Mouse (Mus musculus): ENCODE results near the gene Itih5. TPM values are rescaled to one million over a fixed set of nuclear protein-coding genes. Genes with fewer than 3 reads are reported as not detected.

The Itih5 gene
- total and polyA plus RNA-seq, 2 experiments, result 4.6 to 7.4 TPM

GRCm38 (mm10) chr2:10147176-10147575 is 6.2 kb upstream of the Itih5 start:
- DNase-seq (ENCODE audit: extremely low read depth, low read depth, low spot score), result peak; percentile 69
- WGBS, result 35% methylated on average over 8 of the region's 8 CpGs
- H3K4me3 ChIP-seq (ENCODE audit: insufficient read depth, low read depth, low read length), result no peak overlapping the region
- no peaks in the 10 kb centered on the region for H3K36me3 ChIP-seq (ENCODE audit: control insufficient read depth, insufficient read depth, low read length)
- H3K79me2 ChIP-seq (ENCODE audit: control insufficient read depth, insufficient read depth, low read length), result no peaks in the 10 kb centered on the region
- H3K27ac ChIP-seq (replicated peaks; ENCODE audit: insufficient read depth, low read depth, low read length), result no peak overlapping the region
- H3K9ac ChIP-seq (ENCODE audit: low read depth, low read length), result no peak overlapping the region
- TF ChIP-seq POLR2A (IDR thresholded peaks at IDR 0.05; ENCODE audit: extremely low read depth, insufficient read depth, low read length) (no peak), CTCF (IDR thresholded peaks at IDR 0.05; ENCODE audit: low read depth, low read length) (no peak)
- H3K27me3 ChIP-seq (ENCODE audit: control insufficient read depth, insufficient read depth, low read length), result no peaks in the 10 kb centered on the region
- no peaks in the 10 kb centered on the region for H3K4me1 ChIP-seq (ENCODE audit: control insufficient read depth, insufficient read depth, low read length)

- Histone ChIP-seq H3K36me3 (ENCODE audit: control insufficient read depth, insufficient read depth, low read length) (no peaks in the 10 kb centered on the region), H3K4me1 (ENCODE audit: control insufficient read depth, insufficient read depth, low read length) (0 out of 2 replicates have a peak, but pooled peaks cover 2% of the 10 kb centered on the region), H3K27ac (replicated peaks; ENCODE audit: insufficient read depth, low read depth, low read length) (peak overlapping the region; percentile 33; the same call in 1 of the 2 replicates), H3K27me3 (ENCODE audit: control insufficient read depth, insufficient read depth, low read length) (no peaks in the 10 kb centered on the region), H3K9ac (ENCODE audit: low read depth, low read length) (no peak overlapping the region), H3K4me3 (ENCODE audit: insufficient read depth, low read depth, low read length) (no peak overlapping the region), H3K79me2 (ENCODE audit: control insufficient read depth, insufficient read depth, low read length) (no peaks in the 10 kb centered on the region)
- TF ChIP-seq CTCF (IDR thresholded peaks at IDR 0.05; ENCODE audit: low read depth, low read length), result no peak
- WGBS, result 42% methylated on average over 5 of the region's 5 CpGs
- no peak for DNase-seq (ENCODE audit: extremely low read depth, low read depth, low spot score)
These were observed 781 bp upstream of the Itih5 start for GRCm38 (mm10) chr2:10152590-10152989.

GRCm38 (mm10) chr2:10157184-10157583 is 3.8 kb downstream of the Itih5 start:
- Histone ChIP-seq H3K27ac (replicated peaks; ENCODE audit: insufficient read depth, low read depth, low read length) (no peak overlapping the region), H3K4me1 (ENCODE audit: control insufficient read depth, insufficient read depth, low read length) (0 out of 2 replicates have a peak, but pooled peaks cover 2% of the 10 kb centered on the region), H3K79me2 (ENCODE audit: control insufficient read depth, insufficient read depth, low read length) (no peaks in the 10 kb centered on the region), H3K27me3 (ENCODE audit: control insufficient read depth, insufficient read depth, low read length) (no peaks in the 10 kb centered on the region), H3K4me3 (ENCODE audit: insufficient read depth, low read depth, low read length) (no peak overlapping the region), H3K9ac (ENCODE audit: low read depth, low read length) (no peak overlapping the region), H3K36me3 (ENCODE audit: control insufficient read depth, insufficient read depth, low read length) (no peaks in the 10 kb centered on the region)
- no peak for TF ChIP-seq CTCF (IDR thresholded peaks at IDR 0.05; ENCODE audit: low read depth, low read length)
- TF ChIP-seq POLR2A (IDR thresholded peaks at IDR 0.05; ENCODE audit: extremely low read depth, insufficient read depth, low read length), result no peak
- no peak for DNase-seq (ENCODE audit: extremely low read depth, low read depth, low spot score)
- 89% methylated on average over 10 of the region's 10 CpGs for WGBS

DNA sequence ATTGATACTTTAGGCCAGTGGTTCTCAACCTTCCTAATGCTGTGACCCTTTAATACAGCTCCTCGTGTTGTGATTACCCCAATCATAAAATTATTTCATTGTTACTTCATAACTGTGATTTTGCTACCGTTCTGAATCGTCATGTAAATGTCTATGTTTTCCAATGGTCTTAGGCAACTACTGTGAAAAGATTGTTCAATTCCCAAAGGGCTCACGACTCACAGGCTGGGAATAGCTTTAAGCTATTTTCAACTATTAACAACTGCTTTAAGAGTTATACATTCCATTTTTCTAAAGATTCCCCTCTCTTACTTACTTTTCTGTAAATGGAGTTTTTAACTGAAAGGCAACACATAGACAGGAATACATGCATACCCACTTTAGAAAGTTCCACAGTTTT is 8.6 kb downstream of the Itih5 start:
- H3K36me3 ChIP-seq (ENCODE audit: control insufficient read depth, insufficient read depth, low read length), result no peaks in the 10 kb centered on the region
- no peak overlapping the region for H3K4me3 ChIP-seq (ENCODE audit: insufficient read depth, low read depth, low read length)
- no peak overlapping the region for H3K27ac ChIP-seq (replicated peaks; ENCODE audit: insufficient read depth, low read depth, low read length)
- TF ChIP-seq CTCF (IDR thresholded peaks at IDR 0.05; ENCODE audit: low read depth, low read length) (no peak), POLR2A (IDR thresholded peaks at IDR 0.05; ENCODE audit: extremely low read depth, insufficient read depth, low read length) (no peak)
- no peaks in the 10 kb centered on the region for H3K4me1 ChIP-seq (ENCODE audit: control insufficient read depth, insufficient read depth, low read length)
- no peak for DNase-seq (ENCODE audit: extremely low read depth, low read depth, low spot score)
- no peaks in the 10 kb centered on the region for H3K79me2 ChIP-seq (ENCODE audit: control insufficient read depth, insufficient read depth, low read length)
- no peaks in the 10 kb centered on the region for H3K27me3 ChIP-seq (ENCODE audit: control insufficient read depth, insufficient read depth, low read length)
- 90% methylated on average over 4 of the region's 4 CpGs for WGBS
- H3K9ac ChIP-seq (ENCODE audit: low read depth, low read length), result no peak overlapping the region

GRCm38 (mm10) chr2:10166635-10167034 is 13.3 kb downstream of the Itih5 start:
- no peak overlapping the region for H3K4me3 ChIP-seq (ENCODE audit: insufficient read depth, low read depth, low read length)
- H3K27me3 ChIP-seq (ENCODE audit: control insufficient read depth, insufficient read depth, low read length), result no peaks in the 10 kb centered on the region
- no peak overlapping the region for H3K27ac ChIP-seq (replicated peaks; ENCODE audit: insufficient read depth, low read depth, low read length)
- H3K9ac ChIP-seq (ENCODE audit: low read depth, low read length), result no peak overlapping the region
- no peaks in the 10 kb centered on the region for H3K4me1 ChIP-seq (ENCODE audit: control insufficient read depth, insufficient read depth, low read length)
- no peak for DNase-seq (ENCODE audit: extremely low read depth, low read depth, low spot score)
- H3K36me3 ChIP-seq (ENCODE audit: control insufficient read depth, insufficient read depth, low read length), result no peaks in the 10 kb centered on the region
- no peak for TF ChIP-seq CTCF (IDR thresholded peaks at IDR 0.05; ENCODE audit: low read depth, low read length)
- TF ChIP-seq POLR2A (IDR thresholded peaks at IDR 0.05; ENCODE audit: extremely low read depth, insufficient read depth, low read length), result no peak
- H3K79me2 ChIP-seq (ENCODE audit: control insufficient read depth, insufficient read depth, low read length), result no peaks in the 10 kb centered on the region
- 76% methylated on average over 6 of the region's 6 CpGs for WGBS

DNA sequence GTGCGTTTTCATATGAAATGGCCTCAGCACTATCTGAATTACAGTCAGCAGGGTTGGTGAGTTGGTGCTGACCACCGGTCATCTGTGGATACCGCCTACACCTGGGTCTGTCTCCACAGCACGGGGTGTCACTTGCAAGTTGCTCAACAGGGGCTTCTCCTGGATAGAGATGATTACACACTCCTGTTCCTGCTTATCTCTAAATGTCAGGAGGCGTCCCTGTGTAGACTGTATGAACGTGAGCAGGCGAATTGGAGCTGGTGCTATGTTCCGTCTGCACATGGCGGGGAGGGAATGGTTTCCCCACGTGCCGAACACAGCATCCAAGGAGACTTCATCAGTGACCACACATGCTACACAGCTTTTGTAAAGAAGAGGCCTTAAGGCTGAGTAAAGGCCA is 13.9 kb downstream of the Itih5 start:
- TF ChIP-seq CTCF (IDR thresholded peaks at IDR 0.05; ENCODE audit: low read depth, low read length) (no peak), POLR2A (IDR thresholded peaks at IDR 0.05; ENCODE audit: extremely low read depth, insufficient read depth, low read length) (no peak)
- no peaks in the 10 kb centered on the region for H3K27me3 ChIP-seq (ENCODE audit: control insufficient read depth, insufficient read depth, low read length)
- H3K9ac ChIP-seq (ENCODE audit: low read depth, low read length), result no peak overlapping the region
- no peaks in the 10 kb centered on the region for H3K79me2 ChIP-seq (ENCODE audit: control insufficient read depth, insufficient read depth, low read length)
- H3K4me1 ChIP-seq (ENCODE audit: control insufficient read depth, insufficient read depth, low read length), result no peaks in the 10 kb centered on the region
- no peak overlapping the region for H3K27ac ChIP-seq (replicated peaks; ENCODE audit: insufficient read depth, low read depth, low read length)
- WGBS, result 90% methylated on average over 11 of the region's 11 CpGs
- H3K4me3 ChIP-seq (ENCODE audit: insufficient read depth, low read depth, low read length), result no peak overlapping the region
- no peaks in the 10 kb centered on the region for H3K36me3 ChIP-seq (ENCODE audit: control insufficient read depth, insufficient read depth, low read length)
- DNase-seq (ENCODE audit: extremely low read depth, low read depth, low spot score), result no peak
